Mouse (Mus musculus): Measurements from ENCODE around the gene Sema6b. TPM values are rescaled to one million over a fixed set of nuclear protein-coding genes. Genes with fewer than 3 reads are reported as not detected.

The Sema6b gene
- total RNA-seq, 2 experiments from 2014 or later, result 13.3 to 14.9 TPM

DNA sequence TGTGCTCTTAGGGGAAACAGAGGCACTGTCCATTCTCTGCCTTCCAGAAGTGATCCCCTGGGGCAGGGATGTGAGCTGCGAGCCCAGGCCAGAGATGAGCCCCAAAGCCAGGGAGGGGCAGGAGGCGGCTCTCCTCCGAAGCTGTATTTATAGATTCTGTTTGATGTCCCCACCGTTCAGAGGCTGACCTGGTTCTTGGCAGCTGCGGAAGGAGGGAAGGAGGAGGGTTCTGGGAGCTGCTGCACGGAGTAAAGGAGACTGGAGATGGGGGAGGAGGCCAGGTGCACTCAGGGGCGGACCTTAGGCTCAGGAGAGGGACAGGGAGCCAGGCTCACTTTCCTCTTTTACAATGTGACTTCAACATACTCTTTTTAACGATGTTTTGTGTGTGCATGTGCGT lies 6.0 kb upstream of the Sema6b start:
- no peak for DNase-seq

DNA sequence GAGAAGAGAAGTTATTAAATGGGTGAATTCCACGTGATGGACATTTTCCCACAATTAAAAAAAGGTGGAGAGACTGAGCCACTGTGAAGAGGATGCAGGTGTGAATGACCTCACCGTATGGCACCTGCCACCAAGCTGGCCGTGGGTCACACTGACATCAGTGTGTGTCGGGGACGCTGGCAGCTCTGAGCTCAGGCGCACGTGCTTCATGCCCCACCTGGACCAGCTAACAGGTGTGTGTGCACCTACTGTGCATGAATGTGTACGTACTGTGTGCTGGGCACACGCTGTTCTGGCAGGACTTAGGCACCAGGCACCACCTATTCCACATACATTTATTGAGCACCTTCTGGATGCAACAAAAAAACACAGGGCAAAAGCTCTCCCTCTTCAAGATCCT lies 4.4 kb upstream of the Sema6b start:
- no peak for DNase-seq

DNA sequence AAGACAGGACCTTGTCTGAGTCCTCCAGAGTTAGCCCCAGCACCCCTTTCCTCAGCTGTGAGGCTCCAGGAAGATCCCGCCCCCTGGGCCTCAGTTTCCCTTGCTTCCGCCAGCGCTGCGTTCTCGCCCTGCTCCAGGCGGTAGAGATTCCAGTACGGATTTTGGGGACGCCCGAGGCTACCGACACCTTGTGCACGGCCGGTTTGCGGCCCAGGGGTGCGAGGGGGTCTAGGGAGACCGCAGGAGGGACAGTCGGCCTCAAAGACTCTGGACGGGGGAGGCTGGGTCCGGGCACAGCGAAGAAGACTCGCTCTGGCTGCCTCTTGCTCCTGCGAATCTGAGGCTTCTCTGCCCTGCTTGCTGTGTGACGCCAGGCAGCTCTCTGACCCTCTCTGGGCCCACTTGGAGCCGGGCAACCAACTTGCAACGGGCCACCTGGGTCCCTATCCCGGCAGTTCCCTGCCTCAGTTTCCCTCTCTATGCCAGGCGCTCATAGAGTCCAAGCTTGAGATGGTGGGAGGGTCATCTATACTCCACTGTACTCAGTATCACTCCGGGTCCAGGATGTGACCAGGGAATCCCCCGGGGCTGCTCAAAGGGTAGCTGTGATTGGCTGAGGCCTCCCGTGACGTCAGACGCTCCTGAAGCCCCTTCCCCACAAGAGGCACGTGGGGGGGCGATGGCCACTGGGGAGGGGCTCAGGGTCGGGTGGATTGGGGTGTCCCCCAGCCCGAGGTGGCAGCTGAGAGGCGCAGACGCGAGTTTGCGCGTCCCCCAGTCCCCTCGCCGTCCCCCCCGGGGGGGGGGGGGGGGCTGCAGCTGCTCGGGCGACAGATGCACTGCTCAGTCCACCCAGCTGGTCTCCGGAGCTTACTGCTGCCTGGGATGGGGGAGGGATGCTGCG lies 1.8 kb upstream of the Sema6b start:
- peak; percentile 61 for DNase-seq

DNA sequence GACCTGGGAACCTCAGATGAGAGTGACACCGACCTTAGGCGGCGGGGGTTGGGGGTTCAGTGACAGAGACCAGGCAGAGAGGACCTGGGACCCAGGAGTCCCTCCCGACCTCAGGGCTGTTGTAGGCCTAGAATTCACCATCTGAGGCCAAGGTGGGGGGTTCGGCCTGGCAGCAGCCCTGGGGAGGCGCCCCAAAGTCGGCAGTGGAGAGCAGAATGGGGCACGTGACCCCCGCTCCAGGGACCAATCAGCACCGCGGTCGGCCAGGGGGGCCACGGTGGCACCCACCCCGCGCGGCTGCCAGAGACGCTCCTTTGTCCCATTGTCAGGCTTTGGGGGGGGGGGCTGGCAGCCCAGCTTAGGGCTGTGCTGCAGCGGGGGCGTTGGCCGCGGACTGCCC lies 788 bp downstream of the Sema6b start:
- DNase-seq, result peak; percentile 10

DNA sequence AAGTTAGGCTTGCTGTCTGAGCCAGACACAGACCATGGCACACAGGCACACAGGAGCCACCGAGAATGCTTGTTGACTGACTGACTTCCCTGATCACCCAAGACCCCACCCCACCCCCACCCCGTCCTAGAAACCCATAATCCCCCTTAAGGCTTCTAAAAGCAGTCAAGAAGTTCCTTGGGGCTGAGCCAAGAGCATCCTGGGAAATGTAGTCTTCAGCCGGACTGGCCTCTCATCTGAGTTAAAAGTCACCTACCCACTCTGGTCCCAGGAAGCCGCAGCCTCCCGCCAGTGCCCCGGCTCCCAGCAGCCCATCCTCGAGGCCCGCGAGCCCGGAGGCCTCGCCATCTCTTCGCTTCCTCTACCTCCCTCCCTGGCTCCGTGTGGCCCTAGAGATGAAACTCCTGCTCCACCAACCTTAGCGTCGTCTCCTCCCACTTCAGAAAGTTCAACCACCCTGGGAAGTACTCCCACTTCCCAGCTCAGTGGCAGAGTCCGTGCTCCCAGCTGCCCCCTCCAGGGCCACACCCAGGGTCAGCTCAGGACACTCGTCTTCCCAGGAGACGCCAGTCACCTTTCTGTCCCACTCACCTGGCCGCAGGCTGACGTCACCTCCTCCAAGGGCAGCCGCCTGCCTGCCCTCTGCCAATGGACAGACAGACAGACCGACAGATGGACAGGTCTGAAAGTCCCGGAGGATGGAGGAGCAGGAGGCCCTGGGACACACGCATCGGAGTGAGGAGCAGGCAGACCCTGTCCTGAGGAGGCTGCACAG lies 2.1 kb downstream of the Sema6b start:
- peak; percentile 22 for DNase-seq

DNA sequence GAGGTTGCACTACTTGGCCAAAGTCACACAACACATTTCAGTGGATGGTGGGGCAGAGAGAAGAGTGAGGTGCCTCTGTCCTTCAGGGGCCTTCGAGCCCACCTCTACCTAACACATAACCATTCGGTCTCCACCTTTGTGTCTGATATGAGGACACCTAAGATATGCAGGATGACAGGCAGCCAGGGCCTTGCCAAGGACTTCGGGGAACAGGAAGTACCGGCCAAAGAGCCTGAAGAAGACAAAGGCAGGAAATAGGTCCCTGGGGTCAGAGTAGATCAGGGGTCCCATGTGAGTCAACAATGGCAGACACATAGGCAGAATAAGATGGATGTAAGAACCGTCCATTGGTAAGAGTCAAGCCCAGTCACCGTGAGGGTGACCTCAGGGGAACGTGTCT lies 3.6 kb downstream of the Sema6b start:
- peak; percentile 14 for DNase-seq

DNA sequence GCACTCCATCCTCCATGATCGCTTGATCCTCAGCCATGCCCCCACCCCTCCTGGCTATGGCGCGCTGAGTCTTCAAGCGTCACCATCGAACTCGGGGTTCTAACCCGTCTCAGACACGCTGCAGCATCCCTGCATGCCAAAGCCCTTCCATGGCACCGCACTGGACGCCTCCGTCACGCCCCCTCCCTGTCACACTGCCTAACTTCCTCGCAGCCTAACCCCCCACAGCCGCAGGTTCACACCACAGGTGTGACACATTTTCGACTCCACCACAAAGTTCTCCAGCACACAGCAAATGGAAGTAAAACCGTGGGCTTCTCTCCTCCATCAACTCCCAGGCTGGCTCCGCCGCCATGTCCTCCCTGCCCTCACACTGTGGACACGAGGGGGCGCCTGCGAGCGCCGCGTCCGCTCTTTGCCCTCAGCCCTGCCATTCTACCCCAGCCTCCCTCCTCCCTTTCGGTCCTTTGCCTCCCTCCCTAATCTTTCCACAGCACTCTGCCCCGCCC lies 5.6 kb downstream of the Sema6b start:
- DNase-seq, result peak; percentile 89

DNA sequence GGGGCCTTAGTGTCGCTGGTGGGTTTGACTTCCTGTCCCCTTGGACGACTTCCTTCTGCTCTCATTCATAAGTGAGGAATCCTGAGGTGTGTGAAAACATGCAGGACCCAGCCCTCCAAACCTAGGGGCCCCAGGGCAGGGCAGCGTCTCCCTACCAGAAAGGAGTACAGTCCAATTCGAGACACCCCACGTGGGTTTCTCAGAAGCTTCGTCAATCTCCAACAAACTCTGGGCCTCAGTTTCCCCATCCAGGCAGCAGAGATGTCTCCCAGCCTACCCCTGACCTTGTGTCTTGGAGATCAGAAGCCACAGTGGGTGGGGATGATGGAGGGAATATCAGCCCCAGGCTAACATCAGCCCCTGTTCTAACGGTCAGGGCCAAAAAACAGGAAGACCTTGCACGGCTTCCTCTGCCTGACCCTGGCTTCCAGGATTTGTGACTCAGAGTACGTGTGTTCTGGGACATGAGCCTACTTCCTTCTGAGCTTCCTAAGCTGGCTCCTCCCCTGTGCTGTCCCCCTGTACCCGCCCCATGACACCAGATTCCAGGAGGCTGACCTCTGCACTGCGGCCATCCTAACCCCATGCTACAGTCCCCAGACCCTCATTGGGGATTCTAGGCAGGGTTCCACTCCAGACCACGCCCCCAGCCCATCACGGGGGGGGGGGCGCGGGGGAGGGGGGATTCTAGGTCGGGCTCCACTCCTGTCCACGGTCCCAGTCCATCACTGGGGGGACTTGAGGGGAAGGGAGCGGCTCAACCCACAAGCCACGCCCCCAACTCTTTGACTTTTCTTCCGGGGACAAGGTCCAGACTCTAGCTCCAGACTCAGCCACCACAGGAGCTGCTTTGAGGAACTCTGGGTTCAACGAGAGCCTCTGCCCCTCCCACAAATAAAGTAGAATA lies 6.4 kb downstream of the Sema6b start:
- peak; percentile 74 for DNase-seq

DNA sequence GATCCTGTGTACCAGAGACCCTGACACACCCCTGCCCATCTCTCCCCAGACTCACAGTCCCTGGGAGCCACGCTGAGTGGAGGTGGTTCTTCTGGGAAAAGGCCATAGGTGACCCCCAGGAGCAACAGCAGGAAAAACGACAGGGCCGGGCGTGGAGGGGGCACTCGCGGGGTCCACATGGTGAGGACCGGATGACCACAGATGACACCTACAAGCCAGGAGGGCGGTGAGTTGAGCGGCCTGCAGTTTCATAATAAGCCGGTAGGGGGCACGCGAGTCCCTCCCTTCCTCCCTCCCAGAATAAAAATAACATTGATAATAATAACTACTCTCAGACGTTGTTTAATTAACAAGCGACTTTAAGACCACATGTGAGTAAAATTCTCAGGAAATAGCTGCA lies 7.5 kb downstream of the Sema6b start:
- DNase-seq, result peak; percentile 81

DNA sequence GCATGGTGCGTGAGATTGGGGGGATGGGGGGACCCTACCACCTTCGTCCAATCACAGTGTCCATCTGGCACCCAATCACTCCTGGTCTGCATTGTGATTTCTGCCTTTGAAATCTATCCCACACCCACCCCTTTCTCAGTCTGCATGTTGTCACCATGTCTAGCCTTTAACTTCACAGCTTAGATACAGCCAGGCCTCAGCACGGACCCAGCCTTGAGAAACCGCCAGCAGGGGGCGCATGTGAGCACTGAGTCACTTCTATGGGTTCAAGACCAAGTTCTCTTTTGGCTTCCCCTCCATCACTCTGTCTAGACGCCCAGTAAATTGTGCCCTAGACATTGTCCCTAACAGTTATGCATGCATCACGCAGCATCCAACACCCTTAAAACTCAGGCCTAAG lies 8.3 kb downstream of the Sema6b start:
- peak; percentile 85 for DNase-seq

DNA sequence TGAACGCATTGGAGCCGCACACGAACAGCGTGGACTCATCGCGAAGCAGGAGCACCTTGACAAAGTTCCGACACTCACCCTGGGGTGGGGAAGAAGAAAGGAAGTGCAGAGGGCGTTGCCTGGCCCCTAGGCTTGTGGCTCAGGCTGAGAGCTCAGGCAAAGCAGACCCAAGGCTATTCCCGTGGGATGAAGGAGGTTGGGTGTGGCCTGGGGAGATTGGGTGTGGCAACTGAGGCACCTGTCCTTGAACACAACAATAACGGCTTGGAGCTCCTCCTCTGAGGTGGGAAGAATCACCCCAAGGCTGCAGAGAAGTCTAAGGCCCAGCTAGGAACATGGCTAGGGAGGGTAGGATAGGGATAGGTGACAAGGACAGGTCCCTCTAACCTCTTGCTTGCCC lies 9.0 kb downstream of the Sema6b start:
- peak; percentile 5 for DNase-seq

DNA sequence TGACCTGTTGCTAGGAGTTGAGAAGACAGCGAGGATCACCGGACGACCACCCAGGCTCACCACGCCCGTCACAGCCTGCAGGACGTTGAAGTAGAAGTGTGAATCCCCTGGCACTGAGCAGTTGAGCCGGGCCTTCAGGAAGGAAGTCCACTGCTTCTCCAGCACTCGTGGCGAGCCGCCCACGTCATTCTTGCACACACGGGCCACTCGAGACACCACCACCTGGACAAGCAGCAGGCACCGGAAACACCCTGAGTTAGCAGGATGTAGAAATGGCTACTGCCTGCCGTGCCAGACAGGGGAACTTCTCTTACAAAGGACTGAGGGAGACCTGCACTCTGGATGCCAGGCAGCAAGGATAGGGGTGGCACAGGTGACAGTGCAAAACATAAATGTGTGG lies 11.9 kb downstream of the Sema6b start:
- DNase-seq, result no peak

DNA sequence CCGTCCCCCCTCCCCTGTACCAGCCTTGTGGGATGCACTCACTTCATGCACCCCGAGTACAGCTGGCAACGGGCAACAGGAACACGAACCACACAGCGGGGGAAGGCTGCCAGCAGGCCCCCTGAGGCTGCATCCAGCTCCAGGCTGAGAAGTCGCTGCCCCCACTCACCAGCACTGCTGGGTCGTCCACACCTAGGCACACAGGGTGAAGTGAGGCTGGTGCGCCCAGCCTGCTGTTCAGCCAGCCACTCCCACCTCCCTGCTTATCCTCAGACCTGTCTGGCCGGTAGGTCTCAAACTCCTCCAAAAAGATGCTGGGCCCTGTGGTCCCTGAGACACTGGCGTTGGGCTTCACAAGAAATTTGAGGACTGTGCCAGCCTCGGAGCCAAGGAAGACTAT lies 14.0 kb downstream of the Sema6b start:
- no peak for DNase-seq

DNA sequence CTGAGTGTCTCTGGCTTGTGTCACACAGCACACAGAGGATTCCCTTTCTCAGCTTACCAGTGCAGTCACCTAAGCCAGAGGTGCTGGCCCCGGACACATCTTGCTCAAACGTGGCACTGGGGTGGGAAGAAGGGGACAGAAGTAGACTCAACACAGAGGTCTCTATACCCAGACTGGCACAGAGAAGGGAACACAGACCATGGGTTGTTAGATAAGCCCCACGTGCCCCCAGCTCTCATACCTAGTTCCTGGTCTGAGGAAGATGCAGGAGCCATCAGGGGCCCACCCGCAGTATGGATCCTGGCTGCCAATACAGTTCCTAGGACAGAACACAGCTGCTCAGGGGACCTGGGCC lies 14.9 kb downstream of the Sema6b start:
- DNase-seq, result no peak

DNA sequence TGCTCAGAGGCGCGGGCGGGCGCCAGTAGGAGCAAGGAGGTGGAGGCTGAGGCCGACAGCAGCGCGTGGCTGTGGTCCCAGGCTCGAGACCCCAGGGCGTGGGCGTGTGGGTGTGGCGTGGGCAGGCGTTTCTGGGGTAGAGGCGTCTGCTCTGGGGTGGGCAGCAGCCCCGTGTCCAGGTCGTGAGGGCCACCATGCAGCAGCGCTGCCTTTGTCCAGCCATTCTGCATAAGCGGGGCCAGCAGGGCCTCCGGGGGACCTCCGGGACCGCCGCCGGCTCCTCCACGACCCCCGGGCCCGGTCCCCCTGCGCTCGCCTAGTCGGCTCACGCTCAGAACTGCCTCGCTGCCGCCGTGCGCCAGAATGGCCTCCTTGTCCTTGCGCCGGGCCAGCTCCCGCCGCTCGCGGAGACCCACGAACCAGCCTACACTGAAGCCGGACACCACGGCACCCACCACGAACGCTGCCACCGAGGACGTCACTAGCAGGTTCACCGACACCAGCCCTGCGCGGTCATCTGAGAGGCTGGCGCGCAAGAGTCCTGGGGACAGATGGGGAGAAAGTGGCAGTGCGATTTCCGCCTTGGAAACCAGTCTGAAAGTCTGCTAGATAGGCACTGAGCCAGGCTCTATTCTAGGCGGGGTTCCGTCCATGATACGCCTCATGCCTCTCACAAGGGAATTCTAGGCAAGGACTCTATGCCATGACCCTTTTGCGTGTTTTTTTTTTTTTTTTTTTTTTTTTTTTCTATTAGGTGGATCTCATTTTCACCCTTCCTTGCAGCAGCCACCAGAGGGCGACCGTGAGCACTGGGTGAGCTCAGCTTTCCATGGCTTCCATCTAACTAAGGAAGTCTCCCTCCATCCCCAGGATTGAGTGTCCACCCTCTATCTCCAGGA lies 15.5 kb downstream of the Sema6b start:
- peak; percentile 79 for DNase-seq

DNA sequence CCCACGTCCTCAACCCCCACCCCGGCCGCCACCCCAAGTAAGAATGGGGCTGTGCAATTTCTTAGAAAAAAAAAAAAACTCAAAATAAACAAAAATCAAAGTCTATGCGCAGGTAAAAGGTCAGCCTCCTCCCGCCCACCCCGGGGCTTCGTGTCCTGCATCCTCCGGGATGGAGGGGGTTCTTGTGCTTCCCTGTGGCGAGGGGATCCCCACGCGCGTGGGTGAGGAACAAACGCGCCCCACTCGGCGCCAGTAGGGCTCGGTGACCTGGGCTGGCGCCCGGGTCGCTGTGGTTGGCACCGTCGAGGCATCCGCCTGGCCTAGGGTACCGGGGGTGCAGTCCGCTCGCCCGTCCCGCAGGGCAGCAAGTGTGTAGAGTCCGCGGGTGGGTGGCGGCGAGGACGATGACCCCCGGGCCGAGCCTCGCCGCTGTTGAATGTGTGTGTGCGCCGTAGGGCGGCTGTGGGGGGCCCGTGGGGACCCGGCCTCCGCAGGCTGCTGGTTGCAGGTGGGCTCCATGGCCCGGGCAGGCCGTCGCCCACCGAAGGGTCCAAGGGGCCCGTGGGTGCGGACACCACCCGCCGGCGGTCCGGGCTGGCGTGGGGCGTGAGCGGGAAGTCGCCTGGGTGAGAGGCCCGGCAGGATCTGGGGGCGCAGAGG lies 16.3 kb downstream of the Sema6b start:
- peak; percentile 33 for DNase-seq

DNA sequence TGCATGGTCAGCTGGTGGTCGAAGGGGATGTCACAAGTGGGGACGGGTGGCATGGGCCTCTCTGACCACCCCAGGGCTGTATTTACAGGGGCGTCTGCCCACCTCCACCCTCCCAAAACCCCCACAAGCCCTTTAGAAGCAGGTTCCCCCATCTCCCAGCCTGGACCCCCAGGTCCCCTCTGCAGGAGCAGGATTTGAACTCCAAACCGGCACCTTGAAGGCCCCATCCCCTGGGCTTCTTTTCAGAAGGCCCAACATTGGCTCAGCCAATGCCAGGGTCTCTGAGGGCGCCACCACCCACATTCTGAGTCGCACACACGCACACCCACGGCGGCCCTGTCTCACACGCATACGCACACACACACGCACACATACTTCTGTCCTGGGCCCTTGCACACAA lies 17.0 kb downstream of the Sema6b start:
- DNase-seq, result peak; percentile 12

DNA sequence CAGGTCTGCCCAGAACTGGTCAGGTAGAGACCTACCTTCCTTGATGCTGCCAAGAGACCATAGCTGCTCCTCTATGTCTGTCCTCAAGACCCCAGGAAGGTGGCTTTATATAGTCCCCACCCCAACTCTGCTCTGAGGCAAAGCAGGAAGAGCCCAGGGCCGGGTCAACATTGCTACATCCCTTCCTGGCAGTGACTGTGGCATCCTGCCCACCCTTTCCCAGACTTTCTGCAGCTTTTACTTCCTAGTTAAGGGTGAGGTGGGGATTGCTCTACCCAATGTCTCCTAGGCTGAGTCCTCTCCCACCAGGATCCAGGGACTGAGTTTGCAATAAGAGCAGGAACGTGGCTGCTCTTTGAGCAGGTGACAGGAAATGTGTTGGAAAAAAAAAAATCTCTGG lies 18.3 kb downstream of the Sema6b start, which contains the start of gene Lrg1:
TSS of gene Lrg1 (minus strand) at position 176 of the 400 bp plus-strand sequence.
- no peak for DNase-seq

DNA sequence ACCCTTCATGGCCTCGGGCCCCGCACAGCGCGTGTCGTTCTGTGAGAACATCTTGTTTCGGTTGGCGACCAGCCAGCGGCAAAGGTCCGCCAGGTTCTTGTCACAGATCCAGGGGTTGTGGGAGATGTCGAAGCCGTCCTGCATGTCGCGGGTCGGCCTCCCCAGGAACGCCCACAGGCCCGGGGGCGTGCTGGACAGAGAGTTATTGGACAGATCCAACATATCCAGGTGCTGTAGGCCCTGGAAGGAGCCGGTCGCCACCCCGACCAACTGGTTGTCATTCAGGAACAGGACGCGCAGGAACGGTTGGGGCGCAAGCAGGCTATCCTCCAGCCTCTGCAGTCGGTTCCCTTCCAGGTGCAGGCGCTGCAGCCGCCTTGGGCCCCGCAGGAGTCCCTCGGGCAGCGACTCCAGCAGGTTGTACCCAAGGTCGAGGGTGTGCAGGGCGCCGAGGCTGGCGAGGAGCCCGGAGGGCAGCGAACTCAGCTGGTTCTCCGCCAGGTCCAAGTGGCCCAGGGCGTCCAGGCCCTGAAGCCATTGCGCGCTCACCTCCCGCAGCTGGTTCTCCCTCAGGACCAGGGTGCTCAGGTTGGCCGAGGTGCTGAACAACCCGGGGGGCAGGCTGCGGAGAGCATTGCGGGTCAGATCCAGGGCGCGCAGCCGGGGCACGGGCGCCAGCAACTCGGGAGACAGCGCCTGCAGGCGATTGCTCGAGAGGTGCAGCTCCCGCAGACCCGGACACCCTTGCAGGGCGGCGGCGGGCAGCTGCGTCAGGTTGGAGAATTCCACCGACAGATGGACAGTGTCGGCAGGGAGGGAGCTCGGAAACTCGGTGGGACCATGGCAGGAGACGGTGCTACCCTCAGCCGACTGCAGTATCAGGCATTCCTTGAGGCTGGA lies 19.9 kb downstream of the Sema6b start:
- DNase-seq, result peak; percentile 88

All from adrenal gland, postnatal 10 days (tissue).